Comparison of ENCODE assay signal across 8 mouse cellular contexts in the genomic region with DNA sequence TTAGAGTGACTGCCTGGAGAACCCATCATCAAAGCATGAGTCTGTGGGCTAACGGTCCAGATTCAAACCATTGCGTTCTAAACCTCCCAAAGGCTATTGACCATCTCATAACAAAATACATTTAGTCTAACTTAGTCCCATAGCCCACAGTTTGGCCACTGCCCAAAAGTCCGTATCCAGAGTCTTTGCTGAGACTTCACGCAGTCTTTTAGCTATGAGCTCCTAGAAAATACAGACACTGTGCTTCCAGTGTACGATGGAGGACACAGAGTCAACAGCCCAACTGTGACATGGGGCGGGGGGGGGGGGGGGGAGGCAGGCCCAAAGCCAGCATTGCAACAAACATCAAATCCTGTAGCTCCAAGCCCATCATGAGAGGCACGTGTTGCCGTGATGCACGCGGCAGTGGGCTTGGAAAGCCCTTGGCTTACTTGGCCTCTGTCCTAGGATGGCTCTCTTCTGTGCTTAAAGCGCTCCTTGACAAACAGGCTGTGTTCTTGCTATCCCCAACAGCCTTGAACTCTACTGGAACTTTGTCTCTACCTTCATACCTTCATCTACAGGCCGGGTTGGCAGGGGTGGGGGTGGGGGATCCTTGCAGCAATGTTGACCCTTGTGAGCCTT. TPM values are rescaled to one million over a fixed set of nuclear protein-coding genes. Genes with fewer than 3 reads are reported as not detected.
DNase-seq lines count a peak whose midpoint lies in the region; ATAC-seq lines count a peak whose summit lies in the region.

No protein-coding gene starts in this region.

- no peak overlapping the region for H3K27ac ChIP-seq in kidney, embryonic 14.5 days (ENCODE audit: low read depth, low read length)
- no peak overlapping the region for H3K27ac ChIP-seq in embryonic facial prominence, embryonic 15.5 days (replicated peaks)
- no peak overlapping the region for H3K27ac ChIP-seq in hindbrain, embryonic 16.5 days (ENCODE audit: low read depth, low read length)
- H3K27ac ChIP-seq in midbrain, embryonic 15.5 days = no peak overlapping the region

- DNase-seq in kidney, postnatal 14 days = no peak
- no peak for DNase-seq in spleen, postnatal 10 days (ENCODE audit: low spot score in 2 of 2)

- H3K4me2 ChIP-seq in kidney, embryonic 14.5 days (replicated peaks; ENCODE audit: low read depth, low read length) = peak overlapping the region; percentile 37
- H3K4me2 ChIP-seq in embryonic facial prominence, embryonic 15.5 days (replicated peaks) = peak overlapping the region; percentile 44
- H3K4me2 ChIP-seq in hindbrain, embryonic 16.5 days (ENCODE audit: low read length) = peak overlapping the region; percentile 64
- peak overlapping the region; percentile 48 for H3K4me2 ChIP-seq in midbrain, embryonic 15.5 days

- H3K27me3 ChIP-seq in kidney, embryonic 14.5 days (ENCODE audit: control insufficient read depth, insufficient read depth, low read length) = no peaks in the 10 kb centered on the region
- no peaks in the 10 kb centered on the region for H3K27me3 ChIP-seq in embryonic facial prominence, embryonic 15.5 days
- no peaks in the 10 kb centered on the region for H3K27me3 ChIP-seq in hindbrain, embryonic 16.5 days (replicated peaks; ENCODE audit: control insufficient read depth, insufficient read depth, low read length)
- H3K27me3 ChIP-seq in midbrain, embryonic 15.5 days (replicated peaks) = no peaks in the 10 kb centered on the region

- peaks cover 4% of the 10 kb centered on the region; the same call in 1 of the 2 replicates for H3K4me1 ChIP-seq in kidney, embryonic 14.5 days (ENCODE audit: control insufficient read depth, insufficient read depth, low read length)
- peaks cover 20% of the 10 kb centered on the region for H3K4me1 ChIP-seq in embryonic facial prominence, embryonic 15.5 days
- H3K4me1 ChIP-seq in hindbrain, embryonic 16.5 days (ENCODE audit: control insufficient read depth, insufficient read depth, low read depth, low read length) = peaks cover 5% of the 10 kb centered on the region; the same call in 1 of the 2 replicates
- no peaks in the 10 kb centered on the region; the same call in 1 of the 2 replicates for H3K4me1 ChIP-seq in midbrain, embryonic 15.5 days

- no peak for ATAC-seq in kidney, embryonic 14.5 days (ENCODE audit: low FRiP score, low TSS enrichment)
- ATAC-seq in embryonic facial prominence, embryonic 15.5 days (ENCODE audit: insufficient number of reproducible peaks, low FRiP score, low TSS enrichment, low read depth) = no peak; the same call in 1 of the 2 replicates
- ATAC-seq in hindbrain, embryonic 16.5 days = peak; percentile 24; the same call in 1 of the 2 replicates
- no peak for ATAC-seq in midbrain, embryonic 15.5 days (replicated peaks)
- no peak for ATAC-seq in megakaryocyte-erythroid progenitor cell, adult 5-6 weeks (replicated peaks; ENCODE audit: low FRiP score, low TSS enrichment, poor library complexity, severe bottlenecking)
- ATAC-seq in erythroid progenitor cell, adult 5-6 weeks (replicated peaks; ENCODE audit: low FRiP score, poor library complexity, severe bottlenecking) = no peak

- no peaks in the 10 kb centered on the region for H3K9me3 ChIP-seq in kidney, embryonic 14.5 days (ENCODE audit: control insufficient read depth, low read length)
- no peaks in the 10 kb centered on the region for H3K9me3 ChIP-seq in embryonic facial prominence, embryonic 15.5 days (replicated peaks)
- H3K9me3 ChIP-seq in hindbrain, embryonic 16.5 days (ENCODE audit: control insufficient read depth, low read length) = no peaks in the 10 kb centered on the region
- no peaks in the 10 kb centered on the region for H3K9me3 ChIP-seq in midbrain, embryonic 15.5 days

- no peaks in the 10 kb centered on the region for H3K36me3 ChIP-seq in kidney, embryonic 14.5 days (ENCODE audit: control insufficient read depth, insufficient read depth, low read length)
- peaks cover 5% of the 10 kb centered on the region; the same call in 1 of the 2 replicates for H3K36me3 ChIP-seq in embryonic facial prominence, embryonic 15.5 days
- 0 out of 2 replicates have a peak, but pooled peaks cover 2% of the 10 kb centered on the region for H3K36me3 ChIP-seq in hindbrain, embryonic 16.5 days (ENCODE audit: control insufficient read depth, insufficient read depth, low read length)
- no peaks in the 10 kb centered on the region for H3K36me3 ChIP-seq in midbrain, embryonic 15.5 days (replicated peaks)

- H3K4me3 ChIP-seq in kidney, embryonic 14.5 days (ENCODE audit: low read length) = peak overlapping the region; percentile 33
- peak overlapping the region; percentile 30 for H3K4me3 ChIP-seq in embryonic facial prominence, embryonic 15.5 days (replicated peaks)
- H3K4me3 ChIP-seq in hindbrain, embryonic 16.5 days (ENCODE audit: low read length) = peak overlapping the region; percentile 48
- peak overlapping the region; percentile 35 for H3K4me3 ChIP-seq in midbrain, embryonic 15.5 days

- H3K9ac ChIP-seq in kidney, embryonic 14.5 days (ENCODE audit: low read depth, low read length) = peak overlapping the region; percentile 38; the same call in 1 of the 2 replicates
- H3K9ac ChIP-seq in embryonic facial prominence, embryonic 15.5 days = no peak overlapping the region
- no peak overlapping the region; the same call in 1 of the 2 replicates for H3K9ac ChIP-seq in hindbrain, embryonic 16.5 days (ENCODE audit: low read depth, low read length)
- H3K9ac ChIP-seq in midbrain, embryonic 15.5 days = no peak overlapping the region

- WGBS in kidney, embryonic 14.5 days = 81% methylated on average over 12 of the region's 12 CpGs
- WGBS in embryonic facial prominence, embryonic 15.5 days = 76% methylated on average over 12 of the region's 12 CpGs
- WGBS in hindbrain, embryonic 16.5 days = 72% methylated on average over 11 of the region's 12 CpGs
- WGBS in midbrain, embryonic 15.5 days = 76% methylated on average over 12 of the region's 12 CpGs

RNA-seq across cellular contexts. Expression of a gene that starts 32.3 kb away (rescaled TPM):
- 9.7 and 16.1 TPM in 2 replicates for polyA plus RNA-seq in kidney, embryonic 14.5 days (2014; fragmentation: Nextera tagmentation; extraction: Ambion mirVana)
- 40.5 and 44.2 TPM in 2 replicates for polyA plus RNA-seq in embryonic facial prominence, embryonic 15.5 days (2015; fragmentation: Nextera tagmentation; extraction: Ambion mirVana)
- 19.5 and 22.1 TPM in 2 replicates for polyA plus RNA-seq in hindbrain, embryonic 16.5 days (2015; fragmentation: Nextera tagmentation; extraction: Ambion mirVana)
- 17.2 and 18.8 TPM in 2 replicates for polyA plus RNA-seq in midbrain, embryonic 15.5 days (2015; fragmentation: Nextera tagmentation; extraction: Ambion mirVana)
- 85.5 and 104 TPM in 2 replicates for total RNA-seq in megakaryocyte-erythroid progenitor cell, adult 5-6 weeks (2014; fragmentation: Nextera tagmentation)
- total RNA-seq in megakaryocyte-erythroid progenitor cell, adult 5-6 weeks (2017) = 139 and 157 TPM in 2 replicates
- total RNA-seq in erythroid progenitor cell, adult 5-6 weeks (2015; ENCODE audit: low replicate concordance) = 149 and 194 TPM in 2 replicates
- 172 and 291 TPM in 2 replicates for total RNA-seq in erythroid progenitor cell, adult 5-6 weeks (2017; ENCODE audit: low replicate concordance)

RNA-seq across cellular contexts. Expression of a gene that starts 48.6 kb away (rescaled TPM):
- 19.4 and 24.5 TPM in 2 replicates for polyA plus RNA-seq in kidney, embryonic 14.5 days (2014; fragmentation: Nextera tagmentation; extraction: Ambion mirVana)
- polyA plus RNA-seq in embryonic facial prominence, embryonic 15.5 days (2015; fragmentation: Nextera tagmentation; extraction: Ambion mirVana) = 10.1 and 10.5 TPM in 2 replicates
- polyA plus RNA-seq in hindbrain, embryonic 16.5 days (2015; fragmentation: Nextera tagmentation; extraction: Ambion mirVana) = 7.4 TPM in 2 replicates
- polyA plus RNA-seq in midbrain, embryonic 15.5 days (2015; fragmentation: Nextera tagmentation; extraction: Ambion mirVana) = 5.5 and 6.1 TPM in 2 replicates
- 43.9 and 56.0 TPM in 2 replicates for total RNA-seq in megakaryocyte-erythroid progenitor cell, adult 5-6 weeks (2014; fragmentation: Nextera tagmentation)
- total RNA-seq in megakaryocyte-erythroid progenitor cell, adult 5-6 weeks (2017) = 94.8 and 107 TPM in 2 replicates
- 27.2 and 36.0 TPM in 2 replicates for total RNA-seq in erythroid progenitor cell, adult 5-6 weeks (2015; ENCODE audit: low replicate concordance)
- 49.9 and 78.3 TPM in 2 replicates for total RNA-seq in erythroid progenitor cell, adult 5-6 weeks (2017; ENCODE audit: low replicate concordance)
